Mouse (Mus musculus) thymus, adult 18-20 months (tissue): ENCODE data around the gene Dact2.

Experiments
- DNase-seq, 2 experiments: peaks; one replicate each; pipeline ENCODE4 v3.0.0; 2022; ENCODE audit warnings: mixed read lengths in 2 of 2

The Dact2 gene

DNA sequence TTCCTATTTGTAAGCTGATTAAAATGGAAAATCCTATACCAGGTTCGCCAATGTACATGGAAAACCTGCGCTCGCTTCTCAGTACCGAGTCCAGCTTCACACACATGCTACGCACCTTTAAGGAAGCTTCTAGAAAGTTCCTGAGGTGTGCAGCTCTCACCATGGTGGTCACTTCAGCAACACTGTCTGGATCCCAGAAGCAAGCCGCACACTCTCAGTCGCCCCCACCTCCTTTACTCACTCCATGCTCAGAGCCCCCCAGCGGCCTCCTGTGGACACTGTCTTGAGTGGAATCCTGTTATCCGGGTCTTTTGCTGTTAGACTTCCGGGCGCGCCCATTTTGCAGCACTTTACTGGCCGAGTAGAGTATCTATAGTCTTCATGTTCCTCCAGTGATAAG is at the start of gene Dact2:
Gene Dact2, minus strand, starts transcription at position 244 of the 400 bp plus-strand sequence.
- no peak for DNase-seq

- no peak for DNase-seq
These were observed 48.4 kb upstream of the Dact2 start for GRCm38 (mm10) chr17:14252456-14252855.

GRCm38 (mm10) chr17:14250401-14250800 is 46.3 kb upstream of the Dact2 start:
- DNase-seq, result no peak

GRCm38 (mm10) chr17:14249595-14249994 is 45.5 kb upstream of the Dact2 start:
- DNase-seq, result no peak

GRCm38 (mm10) chr17:14247931-14248330 is 43.8 kb upstream of the Dact2 start:
- no peak for DNase-seq

DNA sequence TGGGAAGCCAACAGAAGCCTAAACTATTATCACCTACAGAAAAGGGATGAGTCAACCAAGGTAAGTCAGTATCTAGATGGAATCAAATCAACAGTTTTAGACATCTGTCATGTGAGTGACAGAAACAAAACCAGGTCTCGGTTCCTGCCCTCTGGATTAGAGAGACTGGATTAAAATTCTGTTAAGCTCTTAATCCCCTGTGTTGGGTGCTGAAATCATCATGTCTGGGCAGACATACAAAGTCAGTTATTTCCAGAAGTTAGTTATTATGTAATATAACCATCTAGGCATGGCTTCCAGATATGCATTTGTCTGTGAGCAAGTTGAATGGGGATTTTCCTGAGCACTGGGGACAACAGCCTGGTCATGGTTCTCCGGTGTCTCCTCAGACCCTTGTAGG is 42.2 kb upstream of the Dact2 start:
- DNase-seq, result no peak

DNA sequence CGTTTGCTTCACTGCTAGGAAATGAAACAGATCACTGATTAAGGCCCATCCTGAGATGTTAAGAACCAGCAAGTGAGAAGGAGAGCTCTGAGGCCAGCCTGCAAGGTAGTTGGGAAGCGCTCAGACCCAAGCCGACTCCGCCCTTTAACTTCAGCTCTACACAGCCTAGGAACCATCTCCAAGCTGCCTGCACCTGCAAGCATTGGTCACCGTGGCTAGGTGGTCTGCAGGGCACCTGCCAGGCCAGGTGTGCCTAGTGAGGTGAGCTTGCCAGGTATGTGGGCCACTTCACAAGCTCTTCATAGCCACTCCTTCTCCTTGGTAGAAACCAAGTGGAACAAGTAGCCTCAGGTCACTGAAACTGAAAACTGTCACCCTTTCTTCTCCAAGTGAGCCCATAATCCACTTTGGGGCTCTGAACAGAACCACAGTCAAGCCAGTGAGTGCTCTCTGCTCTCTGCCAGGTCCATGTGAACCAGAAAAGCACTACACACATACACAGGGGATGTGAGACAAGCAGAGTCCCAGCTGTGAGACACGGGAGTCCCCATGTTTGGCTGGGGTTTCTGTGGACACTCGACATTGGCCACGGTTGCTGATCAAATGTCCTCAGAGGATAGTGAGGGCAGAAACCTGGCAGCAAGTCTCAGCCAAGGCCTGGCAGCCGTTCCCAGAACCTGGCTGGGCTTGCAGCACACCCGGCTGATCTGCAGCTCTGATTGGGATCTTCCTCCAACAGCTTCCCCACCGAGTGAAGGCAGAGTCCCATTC is 40.3 kb upstream of the Dact2 start:
- DNase-seq, result no peak

GRCm38 (mm10) chr17:14242634-14243033 is 38.5 kb upstream of the Dact2 start:
- DNase-seq, result no peak

GRCm38 (mm10) chr17:14239960-14240359 is 35.9 kb upstream of the Dact2 start:
- no peak for DNase-seq

DNA sequence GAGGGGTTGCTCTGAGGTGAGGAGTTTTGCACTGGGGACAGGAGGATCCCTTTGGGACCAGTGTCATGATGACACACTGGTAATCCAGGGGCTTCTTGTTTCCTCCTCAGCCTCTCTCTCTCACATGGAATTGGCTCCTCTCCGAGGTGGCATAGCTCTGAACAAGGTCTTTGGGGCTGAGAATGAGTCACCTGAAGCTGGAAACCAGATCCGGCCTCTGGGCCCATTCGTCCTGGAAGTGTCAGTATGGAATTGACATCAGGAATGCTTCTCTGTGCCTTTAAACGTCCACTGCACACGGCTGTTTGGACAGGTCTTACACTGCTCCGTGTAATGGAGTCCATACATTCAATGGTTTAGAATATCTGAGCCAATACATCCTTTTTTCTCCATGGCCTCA is 33.0 kb upstream of the Dact2 start:
- DNase-seq, result no peak

- DNase-seq, result no peak
These were observed 30.8 kb upstream of the Dact2 start for GRCm38 (mm10) chr17:14234774-14235389.

DNA sequence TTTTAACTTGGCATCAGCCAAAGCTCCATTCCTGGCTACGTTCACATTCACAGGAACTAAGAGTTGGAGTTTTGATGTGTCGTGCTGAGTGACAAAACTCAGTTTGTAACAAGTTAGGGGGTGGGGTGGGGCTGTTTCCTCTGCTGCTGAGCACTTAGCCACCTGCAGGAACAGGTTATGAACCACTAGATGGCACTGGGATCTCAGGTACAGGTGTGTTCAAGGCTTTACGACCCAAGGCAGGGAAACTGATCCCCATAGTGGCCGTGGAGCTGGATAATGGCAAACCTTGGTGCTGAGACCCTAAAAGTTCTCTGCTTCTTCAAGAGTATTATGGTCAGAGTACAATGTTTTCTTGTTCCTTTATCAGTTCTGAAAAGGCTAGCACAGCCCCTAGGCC is 29.6 kb upstream of the Dact2 start:
- no peak for DNase-seq

DNA sequence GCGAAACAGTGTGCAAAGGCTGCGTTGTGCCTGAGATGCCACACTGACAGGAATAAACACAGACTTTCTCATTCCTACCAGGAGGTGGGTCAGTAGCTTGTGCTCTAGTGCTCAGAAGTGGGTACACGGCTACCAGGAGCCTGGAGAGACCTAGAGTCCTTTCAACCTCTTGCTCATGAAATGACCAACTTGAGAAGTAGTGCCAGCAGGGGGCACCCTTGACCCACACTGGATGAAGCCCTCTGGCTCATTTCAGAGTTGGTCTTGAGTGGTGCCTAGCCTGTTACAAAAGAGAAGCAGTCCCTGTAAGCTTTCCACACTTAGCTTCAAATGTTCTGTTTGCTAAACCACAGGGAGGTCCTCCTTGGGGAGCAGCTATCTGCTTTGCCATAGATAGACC is 28.5 kb upstream of the Dact2 start:
- DNase-seq, result no peak

DNA sequence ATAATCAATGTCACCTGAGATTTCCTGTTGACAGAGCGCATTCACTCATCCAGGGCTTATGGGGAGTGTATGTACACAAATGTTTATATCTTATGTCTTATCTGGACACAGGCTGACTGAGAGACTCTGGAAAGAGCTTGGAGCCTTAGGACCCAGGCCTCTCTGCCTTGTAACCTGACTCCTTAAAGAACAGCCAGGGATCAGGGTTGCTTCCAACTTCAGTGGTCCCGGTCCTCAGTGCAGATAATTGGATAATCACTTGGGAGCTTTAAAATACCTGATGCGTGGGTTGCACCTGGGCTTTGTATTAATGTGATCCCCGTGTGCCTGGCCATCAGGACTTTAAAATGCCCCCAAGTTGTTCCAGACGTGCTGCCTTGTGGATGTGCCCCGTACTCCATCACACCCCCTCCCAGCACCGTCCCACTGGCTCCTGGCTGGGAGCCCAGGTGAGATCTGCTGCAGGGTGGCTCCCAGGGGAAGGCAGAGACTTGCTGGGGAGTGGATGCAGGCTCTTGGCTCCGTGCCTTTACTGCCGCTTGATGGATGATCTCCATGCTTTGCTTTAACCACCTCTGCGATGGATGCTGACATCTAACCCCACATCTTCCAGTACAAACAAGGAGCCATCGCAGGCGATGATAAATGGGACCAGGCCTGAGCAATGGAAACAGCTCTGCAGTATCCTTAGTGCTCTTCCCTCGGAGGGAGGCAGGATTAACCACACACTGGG is 26.8 kb upstream of the Dact2 start:
- no peak for DNase-seq

GRCm38 (mm10) chr17:14228381-14228780 is 24.3 kb upstream of the Dact2 start:
- DNase-seq, result no peak

DNA sequence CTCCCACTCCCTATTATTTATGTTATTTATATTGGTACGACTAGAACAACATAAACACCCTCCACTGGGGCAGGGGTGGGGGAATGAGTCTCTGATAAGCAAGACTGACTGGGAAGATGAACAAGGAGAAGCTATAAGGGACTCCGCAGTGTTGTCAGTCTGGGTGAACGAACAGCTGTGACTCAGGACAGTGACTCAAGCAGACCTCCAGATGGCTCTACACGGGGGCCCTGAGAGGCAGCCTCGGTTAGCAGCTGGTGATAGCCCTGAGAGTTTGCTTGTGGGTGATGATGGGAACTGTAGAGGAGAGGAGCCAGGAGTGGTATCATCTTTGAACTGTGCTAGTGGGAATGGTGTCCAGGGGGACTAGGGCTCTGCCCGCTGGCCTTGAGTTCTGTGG is 23.5 kb upstream of the Dact2 start:
- no peak for DNase-seq

GRCm38 (mm10) chr17:14226778-14227177 is 22.7 kb upstream of the Dact2 start:
- no peak for DNase-seq

GRCm38 (mm10) chr17:14225982-14226652 is 22.0 kb upstream of the Dact2 start:
- no peak for DNase-seq

DNA sequence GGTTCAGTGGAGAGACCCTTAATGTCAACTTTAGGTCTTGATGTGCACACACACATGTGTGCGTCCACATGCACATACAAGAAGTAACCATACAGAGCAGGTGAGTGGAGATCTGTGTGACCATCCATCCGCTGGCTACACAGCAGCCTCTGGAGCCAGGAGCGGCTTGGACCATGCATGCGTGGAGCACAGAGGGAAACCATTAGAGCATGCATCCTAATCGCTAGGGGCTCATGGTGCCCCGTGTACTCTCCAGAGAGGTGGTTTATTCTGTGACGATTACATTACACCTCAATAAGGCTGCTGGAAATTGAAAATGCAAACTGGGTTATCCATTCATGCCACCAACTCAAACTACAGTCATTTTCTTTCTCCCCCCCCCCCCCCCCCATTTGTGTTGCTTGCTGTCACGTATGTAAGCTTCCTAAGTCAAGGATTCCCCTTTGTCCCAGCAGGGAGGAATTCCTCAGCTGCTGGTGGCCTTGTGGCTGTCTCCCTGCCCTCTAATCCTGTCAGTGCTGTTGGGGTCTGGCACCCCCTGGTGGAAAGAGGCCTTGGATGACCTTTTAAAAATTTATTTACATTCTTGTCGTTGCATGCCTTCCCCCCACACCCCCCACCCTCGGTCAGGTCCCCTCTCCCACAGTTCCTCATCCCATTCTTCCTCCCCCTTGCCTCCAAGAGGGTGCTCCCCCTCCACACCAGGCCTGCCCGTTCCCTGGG is 17.9 kb upstream of the Dact2 start:
- DNase-seq, result no peak

DNA sequence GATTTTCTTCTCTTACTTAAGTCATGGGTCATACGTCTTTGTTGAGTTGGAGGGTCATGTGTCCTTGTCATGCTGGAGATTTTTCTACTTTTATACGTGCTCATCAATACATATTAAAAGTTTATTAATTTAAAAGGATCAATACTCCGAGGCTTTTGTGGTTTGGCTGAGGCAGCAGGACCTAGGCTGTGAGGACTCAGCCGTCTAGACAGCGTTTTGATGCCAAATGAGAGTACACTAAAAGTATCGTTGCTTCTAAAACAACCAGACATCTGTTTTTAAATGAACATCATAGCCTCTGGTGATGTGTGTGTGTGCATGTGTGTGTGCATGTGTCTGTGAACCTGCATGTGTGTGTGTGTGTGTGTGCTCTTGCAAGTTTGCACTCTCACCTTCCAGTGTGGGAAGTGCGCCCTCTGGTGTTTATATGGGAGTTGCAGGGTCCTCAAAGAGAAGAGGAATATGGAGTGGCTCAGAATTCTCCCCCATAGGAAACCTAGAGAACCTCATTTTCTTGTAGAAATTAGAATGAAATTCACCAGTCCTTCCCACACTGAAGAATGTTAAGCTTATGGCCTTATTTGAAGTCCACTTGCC is 16.6 kb upstream of the Dact2 start:
- no peak for DNase-seq

DNA sequence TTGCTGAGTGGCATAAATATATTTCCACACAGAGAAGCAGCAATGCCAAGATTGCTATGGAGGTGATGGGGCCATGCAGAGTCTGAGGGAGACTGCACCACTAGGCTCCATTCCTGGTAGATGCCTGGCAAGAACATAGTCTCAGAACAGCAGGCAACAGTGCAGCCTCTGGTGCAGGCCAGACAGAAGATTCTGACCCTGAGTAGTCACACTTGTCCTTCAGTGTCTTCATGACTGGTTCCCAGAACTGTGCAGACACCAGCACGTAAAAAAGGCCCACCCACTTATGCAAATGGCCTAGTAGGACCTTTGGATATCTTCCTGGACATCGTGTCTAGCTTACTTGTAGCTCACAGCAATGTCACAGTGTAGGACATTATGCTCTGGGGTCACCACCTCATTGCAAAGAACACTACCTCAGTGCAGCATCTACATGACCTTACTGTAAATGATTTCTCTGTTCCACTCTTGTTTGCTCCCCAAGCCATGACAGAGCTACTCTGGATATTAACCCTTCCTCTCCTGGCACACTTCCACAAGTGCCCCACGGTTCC is 9.9 kb upstream of the Dact2 start:
- no peak for DNase-seq

- no peak for DNase-seq
These were observed 8.7 kb upstream of the Dact2 start for GRCm38 (mm10) chr17:14212796-14213195.
